Mouse (Mus musculus): ENCODE measurements around the gene Daam1. TPM values are rescaled to one million over a fixed set of nuclear protein-coding genes. Genes with fewer than 3 reads are reported as not detected.

Daam1 gene
- polyA plus RNA-seq, 1 experiment from 2014 or later, result 9.4 TPM

DNA sequence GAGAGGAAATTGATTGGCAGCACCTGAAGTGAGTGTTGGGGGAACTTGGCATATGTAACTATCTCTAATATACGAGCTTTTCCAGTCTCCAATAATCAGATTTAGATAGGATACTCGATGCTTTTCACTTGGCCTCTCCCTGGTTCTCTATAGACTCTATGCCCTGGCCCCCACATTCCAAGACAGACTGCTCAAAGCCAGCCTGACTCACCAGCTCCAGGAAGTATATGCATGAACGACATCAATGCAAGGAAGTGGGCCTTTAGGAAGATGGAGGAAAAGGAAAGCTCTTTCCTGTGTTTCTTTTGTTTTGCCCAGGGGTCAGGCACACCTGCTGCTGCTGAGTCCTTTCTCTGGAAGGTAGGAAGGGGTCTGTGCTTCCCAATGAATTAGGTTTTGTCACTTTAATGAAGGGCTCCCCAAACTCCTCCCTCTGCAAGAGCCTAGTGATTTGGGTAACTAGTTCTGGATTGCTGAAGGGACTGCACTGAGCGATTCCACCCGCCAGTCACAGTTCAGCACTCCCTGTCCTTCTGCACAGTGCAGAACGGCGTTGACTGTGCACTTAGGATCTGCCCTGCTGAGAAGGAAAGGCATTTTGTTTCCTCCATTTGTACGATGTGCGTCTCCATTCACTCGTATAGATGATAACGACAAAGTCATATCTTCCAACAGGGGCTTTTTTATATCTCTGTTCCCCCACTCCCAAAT, 95.3 kb downstream of the Daam1 start:
- Histone ChIP-seq H3K4me1 (peaks cover 20% of the 10 kb centered on the region; the same call in 1 of the 2 replicates), H3K4me3 (replicated peaks) (no peak overlapping the region), H3K36me3 (no peaks in the 10 kb centered on the region), H3K27ac (peak overlapping the region; percentile 59), H3K9ac (no peak overlapping the region), H3K27me3 (no peaks in the 10 kb centered on the region), H3K4me2 (no peak overlapping the region), H3K9me3 (replicated peaks) (no peaks in the 10 kb centered on the region)
- peak; percentile 65; the same call in 1 of the 2 replicates for ATAC-seq (replicated peaks; ENCODE audit: low FRiP score)
- WGBS, result 56% methylated on average over 11 of the region's 11 CpGs

DNA sequence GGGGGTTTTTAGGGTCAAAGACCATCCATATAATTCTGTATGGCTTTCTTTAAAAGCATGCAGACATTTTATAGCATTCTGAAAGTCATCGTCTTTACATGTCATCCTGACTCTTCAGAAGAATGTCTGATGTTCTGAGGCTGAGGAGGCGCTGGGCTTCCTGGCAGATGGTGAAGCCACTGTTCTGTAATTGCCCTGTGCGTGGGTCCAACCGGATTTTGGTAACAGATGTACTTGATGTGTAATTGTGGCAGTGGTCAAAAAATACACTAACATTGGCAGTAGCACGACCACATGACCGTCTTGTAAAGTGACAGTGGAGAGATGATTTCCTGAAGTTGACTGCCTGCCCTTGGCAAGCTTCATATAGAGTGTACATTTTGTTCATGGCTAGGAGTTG, 97.2 kb downstream of the Daam1 start:
- Histone ChIP-seq H3K4me2 (no peak overlapping the region), H3K27me3 (no peaks in the 10 kb centered on the region), H3K9me3 (replicated peaks) (no peaks in the 10 kb centered on the region), H3K4me1 (peaks cover 24% of the 10 kb centered on the region; the same call in 1 of the 2 replicates), H3K4me3 (replicated peaks) (no peak overlapping the region), H3K9ac (no peak overlapping the region), H3K27ac (no peak overlapping the region), H3K36me3 (no peaks in the 10 kb centered on the region)
- no peak for ATAC-seq (replicated peaks; ENCODE audit: low FRiP score)
- WGBS, result 87% methylated on average over 6 of the region's 6 CpGs

DNA sequence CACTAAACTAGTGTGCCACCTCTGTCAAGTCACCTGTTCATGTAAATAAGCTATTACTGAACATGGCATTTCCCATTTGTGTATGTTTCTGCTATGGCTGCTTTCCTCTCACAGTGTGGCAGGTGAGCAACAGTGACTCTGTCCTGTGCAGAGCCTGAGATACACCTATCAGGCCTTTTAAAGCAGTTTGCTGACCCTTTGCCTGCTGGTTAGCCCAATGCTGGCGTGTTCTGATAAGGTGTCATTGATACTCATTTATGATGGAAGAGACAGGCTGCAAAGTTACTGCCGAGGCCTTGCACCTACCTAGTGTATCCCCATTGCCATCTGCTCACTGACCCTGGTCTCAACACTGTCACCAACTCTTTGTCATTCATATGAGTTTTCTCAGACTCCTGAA, 99.0 kb downstream of the Daam1 start:
- no peaks in the 10 kb centered on the region for H3K27me3 ChIP-seq
- H3K4me2 ChIP-seq, result no peak overlapping the region
- no peak overlapping the region for H3K9ac ChIP-seq
- H3K27ac ChIP-seq, result no peak overlapping the region
- peaks cover 30% of the 10 kb centered on the region; the same call in 1 of the 2 replicates for H3K4me1 ChIP-seq
- WGBS, result 82% methylated on average over 2 of the region's 2 CpGs
- H3K4me3 ChIP-seq (replicated peaks), result no peak overlapping the region
- ATAC-seq (replicated peaks; ENCODE audit: low FRiP score), result no peak
- H3K9me3 ChIP-seq (replicated peaks), result no peaks in the 10 kb centered on the region
- H3K36me3 ChIP-seq, result no peaks in the 10 kb centered on the region

DNA sequence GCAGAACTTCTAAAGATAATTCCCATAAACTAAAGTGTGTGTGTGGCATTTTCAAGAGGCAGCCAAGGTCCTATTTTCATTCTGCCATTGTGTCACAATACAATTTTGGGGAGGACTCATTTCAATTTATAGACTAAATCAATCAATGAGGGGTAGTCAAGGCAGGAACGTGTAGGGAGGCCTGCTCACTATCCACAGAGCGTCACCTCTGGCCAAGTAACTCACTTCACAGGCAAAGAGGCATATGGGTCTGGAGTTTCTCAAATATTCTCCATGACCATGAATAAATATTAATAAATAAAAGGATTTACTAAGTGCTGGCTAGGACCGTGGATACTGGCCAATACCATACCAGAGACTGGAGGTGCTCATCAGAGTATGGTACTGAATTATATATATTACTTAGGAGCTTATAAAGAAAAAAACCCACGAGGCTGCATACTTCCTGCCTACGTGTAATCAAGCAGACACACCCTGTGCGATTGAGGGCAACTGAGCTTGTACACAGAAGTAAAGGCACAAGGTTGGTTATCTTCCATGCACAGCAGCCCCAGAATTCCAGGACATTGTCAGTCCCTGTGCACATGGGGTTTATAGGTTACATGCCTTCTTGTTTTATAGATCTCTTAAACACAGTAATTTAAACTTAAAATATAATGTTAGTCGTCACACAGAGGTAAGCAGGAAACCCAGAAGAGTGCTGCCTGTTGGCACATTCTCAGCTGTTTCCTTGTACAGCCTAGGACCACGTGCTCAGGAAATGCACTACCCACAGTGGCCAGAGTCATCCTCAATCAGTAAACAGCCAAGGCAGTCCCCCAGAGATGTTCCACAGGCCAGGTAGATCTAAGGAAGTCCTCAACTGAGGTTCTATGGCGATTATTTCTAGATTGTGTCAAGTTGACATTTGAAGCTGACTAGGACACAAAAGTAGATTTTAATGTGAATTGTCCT, 101.8 kb downstream of the Daam1 start:
- no peaks in the 10 kb centered on the region for H3K27me3 ChIP-seq
- H3K27ac ChIP-seq, result no peak overlapping the region
- H3K9me3 ChIP-seq (replicated peaks), result no peaks in the 10 kb centered on the region
- peaks cover 10% of the 10 kb centered on the region; the same call in 1 of the 2 replicates for H3K4me1 ChIP-seq
- H3K9ac ChIP-seq, result no peak overlapping the region
- H3K4me2 ChIP-seq, result no peak overlapping the region
- 76% methylated on average over 9 of the region's 9 CpGs for WGBS
- H3K36me3 ChIP-seq, result no peaks in the 10 kb centered on the region; the same call in 1 of the 2 replicates
- ATAC-seq (replicated peaks; ENCODE audit: low FRiP score), result 0 out of 2 replicates have a peak, but pooled peaks have one; percentile 73
- no peak overlapping the region for H3K4me3 ChIP-seq (replicated peaks)

DNA sequence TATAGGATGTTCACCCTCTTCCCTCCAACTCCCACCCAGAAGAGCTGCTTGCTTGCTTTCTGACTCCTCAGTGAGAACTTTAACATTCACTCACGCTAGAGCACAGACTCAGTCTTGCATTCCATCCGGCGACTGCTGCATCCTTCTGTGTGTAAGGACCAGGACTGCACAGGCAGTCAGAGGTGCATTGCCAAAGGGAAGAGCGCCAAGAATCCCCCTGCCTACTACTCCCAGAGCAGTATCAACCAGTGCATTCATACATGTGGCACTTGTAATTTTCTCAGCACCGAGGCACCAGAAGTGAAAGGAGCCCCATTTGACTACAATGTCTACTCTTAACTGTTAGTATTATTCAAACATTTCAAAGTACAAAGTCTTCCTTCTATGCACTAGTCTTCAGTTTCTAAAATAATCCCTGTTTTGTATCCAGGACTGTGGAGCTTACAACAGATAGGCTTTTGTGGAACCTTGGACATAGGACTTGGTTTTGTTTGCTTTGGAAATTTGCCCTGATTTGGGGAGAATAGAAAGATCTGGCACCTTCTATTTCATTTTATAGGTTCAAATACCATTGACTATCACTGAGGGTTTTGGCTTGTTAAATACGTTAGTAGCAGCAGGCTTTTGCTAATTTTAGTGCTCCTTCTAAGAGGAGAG, 103.2 kb downstream of the Daam1 start:
- 74% methylated on average over 6 of the region's 6 CpGs for WGBS
- ATAC-seq (replicated peaks; ENCODE audit: low FRiP score), result no peak
- H3K27me3 ChIP-seq, result no peaks in the 10 kb centered on the region

DNA sequence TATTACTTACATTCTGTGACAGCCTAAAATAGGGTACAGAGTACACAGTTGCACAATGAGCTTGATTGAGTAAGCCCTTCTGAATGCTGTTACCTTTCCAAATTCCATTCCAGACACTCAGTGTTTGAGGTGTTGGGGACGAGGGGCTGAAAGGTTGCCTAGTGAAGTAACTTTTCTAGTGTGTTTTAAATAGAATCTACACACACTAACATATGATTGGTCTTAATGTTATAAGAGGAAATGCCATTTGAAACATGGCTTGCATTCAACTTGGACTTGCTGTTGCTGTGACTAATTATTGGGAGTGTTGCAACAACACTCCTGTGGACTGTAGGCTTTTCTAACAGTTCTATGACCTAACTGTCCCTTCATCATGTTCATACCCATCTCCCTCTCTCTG, 105.8 kb downstream of the Daam1 start:
- no peak for ATAC-seq (replicated peaks; ENCODE audit: low FRiP score)
- no peak overlapping the region for H3K9ac ChIP-seq
- no peak overlapping the region for H3K4me2 ChIP-seq
- peaks cover 10% of the 10 kb centered on the region; the same call in 1 of the 2 replicates for H3K4me1 ChIP-seq
- 85% methylated on average over 1 of the region's 1 CpGs for WGBS
- no peaks in the 10 kb centered on the region for H3K9me3 ChIP-seq (replicated peaks)
- no peak overlapping the region for H3K4me3 ChIP-seq (replicated peaks)
- H3K36me3 ChIP-seq, result peaks cover 3% of the 10 kb centered on the region; the same call in 1 of the 2 replicates
- no peaks in the 10 kb centered on the region for H3K27me3 ChIP-seq
- H3K27ac ChIP-seq, result no peak overlapping the region

More for the DNA sequence above, 103.2 kb downstream of the Daam1 start:
- Histone ChIP-seq H3K9ac (no peak overlapping the region), H3K4me3 (replicated peaks) (no peak overlapping the region), H3K36me3 (peaks cover 3% of the 10 kb centered on the region; the same call in 1 of the 2 replicates), H3K9me3 (replicated peaks) (no peaks in the 10 kb centered on the region), H3K27ac (no peak overlapping the region), H3K4me2 (no peak overlapping the region), H3K4me1 (peaks cover 10% of the 10 kb centered on the region; the same call in 1 of the 2 replicates)

DNA sequence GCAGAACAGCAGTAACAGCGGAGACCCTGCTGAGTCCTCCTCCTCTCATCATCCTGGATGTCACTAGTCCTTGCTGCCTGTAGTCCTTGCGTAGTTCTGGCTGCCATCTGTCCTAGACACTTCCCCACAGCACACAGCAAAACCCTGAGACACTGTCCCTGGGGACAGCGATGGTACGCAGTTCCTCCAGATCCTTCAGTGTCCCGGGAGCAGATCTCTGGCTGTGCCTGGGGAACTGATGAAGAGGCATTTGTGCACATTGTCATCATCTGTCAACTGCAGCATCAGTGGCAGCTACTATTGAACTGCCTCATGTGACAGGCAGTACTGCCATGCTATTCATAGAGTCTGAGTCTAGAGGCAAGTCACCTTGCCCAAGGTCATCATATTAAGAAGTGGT, 107.6 kb downstream of the Daam1 start:
- no peak overlapping the region for H3K9ac ChIP-seq
- H3K9me3 ChIP-seq (replicated peaks), result no peaks in the 10 kb centered on the region
- H3K4me2 ChIP-seq, result no peak overlapping the region
- no peaks in the 10 kb centered on the region for H3K27me3 ChIP-seq
- peaks cover 5% of the 10 kb centered on the region; the same call in 1 of the 2 replicates for H3K4me1 ChIP-seq
- H3K36me3 ChIP-seq, result peaks cover 5% of the 10 kb centered on the region
- no peak overlapping the region for H3K27ac ChIP-seq
- no peak overlapping the region for H3K4me3 ChIP-seq (replicated peaks)
- WGBS, result 89% methylated on average over 5 of the region's 5 CpGs
- ATAC-seq (replicated peaks; ENCODE audit: low FRiP score), result no peak

DNA sequence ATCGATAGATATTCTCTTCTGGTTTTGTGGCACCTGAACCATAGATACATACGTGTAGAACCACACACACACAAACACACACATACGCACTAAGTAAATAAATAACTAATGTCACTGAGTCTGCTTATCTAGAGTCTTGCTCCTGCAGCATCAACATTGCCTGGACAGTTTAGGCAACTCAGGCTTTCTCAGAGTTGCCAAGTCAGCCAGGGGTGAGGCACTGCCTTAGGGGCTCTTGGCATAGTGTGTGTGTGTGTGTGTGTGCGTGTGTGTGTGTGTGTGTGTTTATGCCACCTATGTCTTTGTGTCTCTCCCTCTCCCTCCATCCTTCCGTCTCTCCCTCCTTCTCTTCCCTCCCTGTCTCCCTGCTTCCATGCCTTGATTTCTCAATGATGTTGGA, 110.4 kb downstream of the Daam1 start:
- WGBS, result 92% methylated on average over 5 of the region's 5 CpGs

DNA sequence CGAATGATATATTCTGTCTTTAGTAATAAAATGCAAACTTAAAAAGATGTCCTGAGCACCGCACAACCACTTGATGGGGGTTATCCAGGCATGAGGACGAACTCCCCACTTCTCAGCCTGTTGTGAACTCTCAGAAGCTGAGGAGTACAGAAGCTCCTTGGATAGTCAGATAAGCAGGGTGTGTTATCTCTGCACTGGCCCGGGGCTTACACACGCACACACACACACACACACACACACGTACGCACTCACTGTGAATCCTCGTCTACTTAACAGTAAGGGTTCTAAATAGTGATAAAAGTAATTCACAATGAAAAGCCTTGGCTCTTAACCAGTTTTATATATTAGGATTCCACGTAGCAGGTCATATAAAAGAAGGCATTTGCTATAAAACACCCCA, 112.2 kb downstream of the Daam1 start:
- Histone ChIP-seq H3K4me3 (replicated peaks) (no peak overlapping the region), H3K9ac (no peak overlapping the region), H3K4me1 (no peaks in the 10 kb centered on the region), H3K36me3 (peaks cover 47% of the 10 kb centered on the region), H3K4me2 (no peak overlapping the region), H3K9me3 (replicated peaks) (no peaks in the 10 kb centered on the region), H3K27ac (no peak overlapping the region), H3K27me3 (no peaks in the 10 kb centered on the region)
- WGBS, result 91% methylated on average over 9 of the region's 9 CpGs
- no peak for ATAC-seq (replicated peaks; ENCODE audit: low FRiP score)

More for the DNA sequence above, 110.4 kb downstream of the Daam1 start:
- Histone ChIP-seq H3K9ac (no peak overlapping the region), H3K27me3 (no peaks in the 10 kb centered on the region), H3K4me3 (replicated peaks) (no peak overlapping the region), H3K27ac (no peak overlapping the region), H3K9me3 (replicated peaks) (no peaks in the 10 kb centered on the region), H3K36me3 (peaks cover 29% of the 10 kb centered on the region), H3K4me1 (no peaks in the 10 kb centered on the region), H3K4me2 (no peak overlapping the region)
- ATAC-seq (replicated peaks; ENCODE audit: low FRiP score), result no peak

DNA sequence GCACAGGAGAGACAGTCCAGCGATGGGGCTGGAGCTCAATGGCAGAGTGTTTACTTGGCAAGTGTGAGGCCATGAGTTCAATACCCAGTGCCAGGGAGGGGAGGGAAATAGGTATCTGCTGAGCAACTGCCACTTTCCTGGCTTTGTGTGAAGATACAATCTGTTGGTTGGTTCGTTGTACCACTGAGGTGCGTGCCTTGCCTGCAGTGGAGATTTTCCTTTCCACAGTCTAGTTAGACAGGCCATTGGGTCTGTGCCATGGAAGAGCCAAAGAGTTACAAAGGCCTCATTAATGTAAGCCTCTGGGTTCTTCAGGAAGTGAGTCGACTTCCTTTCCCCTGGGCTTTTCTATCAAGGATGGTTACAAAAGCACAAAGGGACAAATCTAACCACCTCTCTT, 112.8 kb downstream of the Daam1 start:
- Histone ChIP-seq H3K36me3 (peaks cover 49% of the 10 kb centered on the region), H3K4me2 (no peak overlapping the region), H3K4me3 (replicated peaks) (no peak overlapping the region), H3K27me3 (no peaks in the 10 kb centered on the region), H3K9me3 (replicated peaks) (no peaks in the 10 kb centered on the region), H3K27ac (no peak overlapping the region), H3K4me1 (no peaks in the 10 kb centered on the region), H3K9ac (no peak overlapping the region)
- WGBS, result 87% methylated on average over 4 of the region's 4 CpGs
- no peak for ATAC-seq (replicated peaks; ENCODE audit: low FRiP score)

DNA sequence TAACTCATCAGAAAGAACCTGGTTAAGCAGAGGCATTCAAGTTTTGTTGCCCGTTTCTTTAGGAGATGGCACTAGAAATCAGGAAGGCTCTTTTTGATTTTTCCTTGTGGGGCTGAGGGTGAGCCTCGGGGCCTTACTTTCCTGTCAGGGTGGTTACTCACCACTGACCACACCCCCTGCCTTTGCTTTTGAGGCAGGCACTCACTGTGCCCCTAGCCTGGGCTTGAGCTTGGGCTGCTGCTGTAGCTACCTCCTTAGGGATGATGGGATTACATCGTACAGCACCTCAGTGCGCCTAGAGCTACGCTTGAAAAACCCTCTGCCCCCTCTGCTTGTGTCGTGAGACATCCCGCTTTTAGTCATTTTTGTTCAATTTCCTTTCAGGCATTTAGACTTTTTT, 115.0 kb downstream of the Daam1 start:
- Histone ChIP-seq H3K4me2 (no peak overlapping the region), H3K4me1 (no peaks in the 10 kb centered on the region), H3K27me3 (no peaks in the 10 kb centered on the region), H3K27ac (no peak overlapping the region), H3K9me3 (replicated peaks) (no peaks in the 10 kb centered on the region), H3K9ac (no peak overlapping the region), H3K4me3 (replicated peaks) (no peak overlapping the region), H3K36me3 (peaks cover 48% of the 10 kb centered on the region)
- ATAC-seq (replicated peaks; ENCODE audit: low FRiP score), result no peak
- WGBS, result 80% methylated on average over 7 of the region's 7 CpGs

Measured in kidney, embryonic 15.5 days (tissue).